Mouse (Mus musculus) CH12.LX (cell line): ENCODE measurements around the gene Gm26965.

Source experiments
- BHLHE40 ChIP-seq: IDR thresholded peaks from 2 replicates; pipeline ENCODE4 v1.6.1; 2011; ENCODE audit warnings: mild to moderate bottlenecking, low read depth, low read length, improper control_type of control experiment
- CHD1 ChIP-seq: IDR thresholded peaks from 2 replicates; pipeline ENCODE4 v1.6.1; 2012; ENCODE audit warnings: low read depth, low read length, improper control_type of control experiment, inconsistent platforms
- CTCF ChIP-seq, 2 experiments: IDR thresholded peaks in 1 of 2; conservative IDR thresholded peaks in 1 of 2; 2 replicates each; pipeline ENCODE4 v1.5.1; 2011 to 2012; ENCODE audit warnings: low read depth in 2 of 2, low read length in 2 of 2, improper control_type of control experiment in 1 of 2, inconsistent platforms in 1 of 2, mild to moderate bottlenecking in 1 of 2, moderate library complexity in 1 of 2
- E2F4 ChIP-seq: IDR thresholded peaks from 2 replicates; pipeline ENCODE4 v1.6.1; 2011; ENCODE audit warnings: low read depth, low read length, improper control_type of control experiment; ENCODE audit not compliant: insufficient replicate concordance
- ETS1 ChIP-seq: conservative IDR thresholded peaks from 2 replicates; pipeline ENCODE4 v1.6.1; 2012; ENCODE audit warnings: low read depth, mild to moderate bottlenecking, inconsistent platforms, low read length, improper control_type of control experiment, moderate library complexity
- HCFC1 ChIP-seq: IDR thresholded peaks from 2 replicates; pipeline ENCODE4 v1.6.1; 2012; ENCODE audit warnings: low read depth, mild to moderate bottlenecking, inconsistent platforms, low read length, improper control_type of control experiment
- JUND ChIP-seq: conservative IDR thresholded peaks from 2 replicates; pipeline ENCODE4 v1.6.1; 2011; ENCODE audit warnings: low read depth, low read length, improper control_type of control experiment
- MAX ChIP-seq: IDR thresholded peaks from 2 replicates; pipeline ENCODE4 v1.6.1; 2011; ENCODE audit warnings: low read length, improper control_type of control experiment
- MAZ ChIP-seq: IDR thresholded peaks from 2 replicates; pipeline ENCODE4 v1.6.1; 2012; ENCODE audit warnings: low read depth, mild to moderate bottlenecking, inconsistent platforms, low read length, improper control_type of control experiment, moderate library complexity
- POLR2A ChIP-seq: IDR thresholded peaks from 2 replicates; pipeline ENCODE4 v1.6.1; 2011; ENCODE audit warnings: low read depth, mild to moderate bottlenecking, improper control_type of control experiment, low read length
- ZKSCAN1 ChIP-seq: IDR thresholded peaks from 2 replicates; pipeline ENCODE4 v1.6.1; 2012; ENCODE audit warnings: low read depth, inconsistent platforms, low read length, improper control_type of control experiment, borderline replicate concordance
- ZNF384 ChIP-seq: IDR thresholded peaks from 2 replicates; pipeline ENCODE4 v1.6.1; 2012; ENCODE audit warnings: low read depth, low read length, improper control_type of control experiment, inconsistent platforms

- TF ChIP-seq JUND (no peak; the same call in 1 of the 2 replicates), E2F4 (no peak), ETS1 (no peak), CTCF (conservative IDR thresholded peaks at IDR 0.05 in 1 of 2, IDR thresholded peaks at IDR 0.05 in 1 of 2; ENCODE audit: low read depth in 2 of 2, low read length in 2 of 2) (no peak), CHD1 (no peak), MAX (peak; percentile 67), POLR2A (peak; percentile 66), MAZ (no peak), ZKSCAN1 (no peak), BHLHE40 (no peak; the same call in 1 of the 2 replicates), HCFC1 (peak; percentile 90), ZNF384 (no peak)
Observed at GRCm38 (mm10) chr13:67483625-67484423, 42.1 kb downstream of the Gm26965 start, which contains the start of gene Zfp874b.
